Mouse (Mus musculus): Measurements from ENCODE around the gene Olfr480. TPM values are rescaled to one million over a fixed set of nuclear protein-coding genes. Genes with fewer than 3 reads are reported as not detected.

The Olfr480 gene
- not detected for polyA plus RNA-seq (2017; shearing (Covaris generic))

DNA sequence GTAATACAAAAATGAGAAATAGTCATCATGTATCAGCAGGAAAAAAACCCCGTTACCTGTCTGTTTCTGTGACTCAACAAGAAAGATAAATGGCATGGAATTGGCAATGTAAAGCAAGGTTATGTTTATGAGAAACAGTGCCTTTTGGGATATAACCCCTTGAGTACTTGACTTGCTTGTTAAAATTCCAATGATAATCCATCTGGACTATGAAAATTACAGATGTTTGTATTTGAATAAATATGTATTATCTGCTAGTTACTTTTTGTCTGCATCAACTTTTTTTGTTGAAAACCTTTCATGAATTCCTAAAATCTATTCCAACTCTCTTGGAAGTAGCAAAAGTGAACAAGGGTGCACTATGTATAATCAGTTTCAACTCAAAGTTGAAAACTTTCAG lies at the start of gene Olfr480:
Gene Olfr480, minus strand, starts transcription at position 101 of the 400 bp plus-strand sequence.
- ATAC-seq = no peak

- ATAC-seq = no peak
Measured at GRCm38 (mm10) chr7:108100549-108100948, 33.4 kb upstream of the Olfr480 start, which contains the start of gene Olfr483. TSS of gene Olfr483 (plus strand) at chr7:108100849.

- no peak for ATAC-seq
Measured at GRCm38 (mm10) chr7:108097486-108097885, 30.3 kb upstream of the Olfr480 start, which contains the start of gene Olfr482. TSS of gene Olfr482 (minus strand) at chr7:108097586.

GRCm38 (mm10) chr7:108079555-108079954 lies 12.4 kb upstream of the Olfr480 start, which contains the start of gene Olfr481:
TSS of gene Olfr481 (plus strand) at chr7:108079855.
- ATAC-seq = no peak

- ATAC-seq = no peak
Measured at GRCm38 (mm10) chr7:108050393-108050792, 16.8 kb downstream of the Olfr480 start, which contains the start of gene Olfr479. TSS of gene Olfr479 (plus strand) at chr7:108050693.

GRCm38 (mm10) chr7:108033889-108034288 lies 33.3 kb downstream of the Olfr480 start, which contains the start of gene Olfr478:
TSS of gene Olfr478 (minus strand) at chr7:108033989.
- no peak for ATAC-seq

Other genes with a start within 250 kb of the Olfr480 start
- not detected for gene Olfr469, start 241.8 kb downstream of the Olfr480 start, polyA plus RNA-seq (2017; shearing (Covaris generic))
- gene Olfr470, start 219.9 kb downstream of the Olfr480 start, polyA plus RNA-seq (2017; shearing (Covaris generic)) = under 1 TPM in 1 of 3 experiments, not detected in 2; 0.66 TPM
- gene Olfr472, start 169.4 kb downstream of the Olfr480 start, polyA plus RNA-seq (2017; shearing (Covaris generic)) = under 1 TPM in 2 of 3 experiments, not detected in 1; 0.06 to 0.08 TPM
- gene Olfr473, start 136.9 kb downstream of the Olfr480 start, polyA plus RNA-seq (2017; shearing (Covaris generic)) = not detected
- gene Olfr474, start 112.7 kb downstream of the Olfr480 start, polyA plus RNA-seq (2017; shearing (Covaris generic)) = not detected
- gene Olfr476, start 102.5 kb downstream of the Olfr480 start, polyA plus RNA-seq (2017; shearing (Covaris generic)) = under 1 TPM in 1 of 3 experiments, not detected in 2; 0.16 TPM
- not detected for gene Olfr477, start 80.7 kb downstream of the Olfr480 start, polyA plus RNA-seq (2017; shearing (Covaris generic))
- gene Olfr478, start 33.4 kb downstream of the Olfr480 start, polyA plus RNA-seq (2017; shearing (Covaris generic)) = not detected
- not detected for gene Olfr479, start 16.7 kb downstream of the Olfr480 start, polyA plus RNA-seq (2017; shearing (Covaris generic))
- gene Olfr481, start 12.5 kb upstream of the Olfr480 start, polyA plus RNA-seq (2017; shearing (Covaris generic)) = under 1 TPM in 1 of 3 experiments, not detected in 2; 0.29 TPM
- under 1 TPM in 2 of 3 experiments, not detected in 1; 0.15 TPM for gene Olfr482, start 30.2 kb upstream of the Olfr480 start, polyA plus RNA-seq (2017; shearing (Covaris generic))
- not detected for gene Olfr483, start 33.5 kb upstream of the Olfr480 start, polyA plus RNA-seq (2017; shearing (Covaris generic))
- not detected for gene Olfr484, start 60.1 kb upstream of the Olfr480 start, polyA plus RNA-seq (2017; shearing (Covaris generic))
- not detected for gene Olfr485, start 92.5 kb upstream of the Olfr480 start, polyA plus RNA-seq (2017; shearing (Covaris generic))
- not detected for gene Olfr486, start 105.4 kb upstream of the Olfr480 start, polyA plus RNA-seq (2017; shearing (Covaris generic))
- not detected for gene Olfr487, start 147.3 kb upstream of the Olfr480 start, polyA plus RNA-seq (2017; shearing (Covaris generic))
- gene Olfr488, start 191.0 kb upstream of the Olfr480 start, polyA plus RNA-seq (2017; shearing (Covaris generic)) = not detected
- not detected for gene Olfr490, start 221.6 kb upstream of the Olfr480 start, polyA plus RNA-seq (2017; shearing (Covaris generic))
- gene Olfr491, start 246.1 kb upstream of the Olfr480 start, polyA plus RNA-seq (2017; shearing (Covaris generic)) = not detected

Measured in inflammation-experienced regulatory T-cells, adult 6 months (primary cell).